Mouse (Mus musculus) T-helper 1 cell (primary cell): ENCODE data around the gene Gm2075.
"Not testable (repeated sequence)": the region's sequence is repeated elsewhere in the genome, so short reads cannot be mapped to it uniquely, and the experiment has no call there.

Experiments used
- in situ Hi-C: fragments of 300-600 bp; cut with MboI, MseI; formaldehyde crosslinking; loops from one replicate; pipeline ENCODE4 v1.15.1; 2025; ENCODE audit warnings: high pct_unique_total_duplicates

Gene Gm2075

GRCm38 (mm10) chr12:88011548-88011947 is at the start of gene Gm2075:
Gene Gm2075 (plus strand): TSS chr12:88011848.
- in situ Hi-C loops, result loop anchor here (25.0 kb wide), 1 partner anchor 276 kb away; no protein-coding TSS in a partner anchor

DNA sequence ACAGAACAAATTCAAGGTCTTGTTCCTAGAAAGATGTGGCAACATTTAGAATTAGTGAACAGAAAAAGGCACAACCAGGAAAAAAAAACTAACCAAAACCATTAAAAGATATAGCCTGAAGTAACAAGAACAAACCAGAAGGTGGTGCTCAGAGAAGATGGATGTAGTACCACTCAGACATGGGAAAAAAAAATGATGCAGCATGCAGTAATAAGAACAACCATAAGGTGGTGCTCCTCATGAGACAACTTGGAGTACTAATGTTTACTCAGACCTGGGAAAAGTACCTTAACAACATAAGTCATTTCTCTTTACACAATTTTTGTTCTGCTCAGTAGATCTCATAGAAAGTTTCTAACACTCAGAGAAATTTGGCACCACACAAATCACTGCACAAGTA is 27.6 kb upstream of the Gm2075 start:
- in situ Hi-C loops, result not testable (repeated sequence)

GRCm38 (mm10) chr12:88004118-88004517 is 7.5 kb upstream of the Gm2075 start:
- in situ Hi-C loops, result loop anchor here (5.0 to 25.0 kb wide), 3 partner anchors 157 to 357 kb away; no protein-coding TSS in a partner anchor

DNA sequence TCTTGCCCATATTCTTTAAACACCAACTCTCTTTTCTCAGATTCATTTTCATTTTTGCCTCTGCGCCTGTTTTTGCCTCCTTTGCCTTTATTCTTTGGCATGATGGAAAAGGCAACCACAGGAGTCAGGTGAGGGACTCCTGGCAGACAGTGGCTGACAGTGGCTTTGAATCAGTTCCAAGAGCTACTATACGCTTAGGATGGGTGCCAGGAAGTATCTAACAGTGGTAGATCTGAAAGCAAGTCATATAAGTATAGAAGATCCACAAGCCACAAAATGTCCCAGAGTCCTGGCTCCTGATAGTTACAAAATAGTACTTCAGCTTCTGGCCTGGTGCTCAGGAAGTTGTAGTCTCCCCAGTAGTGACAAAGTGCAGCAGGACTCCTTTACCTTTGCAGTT is 7.0 kb downstream of the Gm2075 start, which contains the start of gene Gm6803:
TSS of gene Gm6803 (minus strand) at position 101 of the 400 bp plus-strand sequence.
- in situ Hi-C loops, result loop anchor here (25.0 kb wide), 1 partner anchor 269 kb away; no protein-coding TSS in a partner anchor

GRCm38 (mm10) chr12:88026704-88027103 is 15.1 kb downstream of the Gm2075 start, which contains the start of gene Gm2056:
Gene Gm2056 (plus strand): TSS chr12:88027004.
- in situ Hi-C loops, result not testable (repeated sequence)

- in situ Hi-C loops, result not testable (repeated sequence)
Observed at GRCm38 (mm10) chr12:88032250-88032649, 20.6 kb downstream of the Gm2075 start.

GRCm38 (mm10) chr12:88039062-88039461 is 27.4 kb downstream of the Gm2075 start:
- in situ Hi-C loops, result not testable (repeated sequence)

DNA sequence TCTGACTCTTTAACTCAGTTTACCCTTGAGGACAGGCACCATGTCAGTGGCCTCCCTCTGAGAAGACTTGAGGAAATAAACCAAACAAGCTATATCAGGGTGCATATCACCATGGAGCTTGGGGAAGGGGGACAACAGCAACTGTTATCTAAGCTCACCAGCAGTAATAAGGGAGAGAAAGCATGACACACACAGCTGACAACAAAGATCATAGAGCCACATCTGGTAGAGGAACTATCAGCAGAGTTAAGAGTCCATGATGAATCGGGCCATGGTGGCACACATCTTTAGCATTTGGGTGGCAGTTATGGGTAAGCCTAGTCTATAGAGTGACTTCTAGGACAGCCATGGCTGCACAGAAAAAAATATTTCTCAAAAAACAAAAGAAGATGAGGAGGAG is 28.1 kb downstream of the Gm2075 start:
- in situ Hi-C loops, result not testable (repeated sequence)

GRCm38 (mm10) chr12:88045226-88045625 is 33.6 kb downstream of the Gm2075 start:
- in situ Hi-C loops, result not testable (repeated sequence)
